Mouse (Mus musculus) kidney, adult 2 months (tissue): Measurements from ENCODE around the gene Sult4a1.

Source experiments
- CTCF ChIP-seq: fragments of 200-500 bp; conservative IDR thresholded peaks from 2 replicates; pipeline ENCODE4 v1.5.1; 2011; ENCODE audit warnings: low read depth, mild to moderate bottlenecking, control low read depth, low read length, moderate library complexity, mixed read lengths; ENCODE audit not compliant: insufficient read depth, insufficient read length
- POLR2A ChIP-seq: fragments of 200-500 bp; IDR thresholded peaks from one replicate; pipeline ENCODE4 v1.6.1; 2011; ENCODE audit warnings: low read depth, low read length, control low read depth

- peak; percentile 62 for TF ChIP-seq CTCF
- TF ChIP-seq POLR2A, result no peak
Measured at GRCm38 (mm10) chr15:84135472-84135871, 29.9 kb upstream of the Sult4a1 start.
